Mouse (Mus musculus): ENCODE results near the gene Cacna1d. TPM values are rescaled to one million over a fixed set of nuclear protein-coding genes. Genes with fewer than 3 reads are reported as not detected.

The Cacna1d gene
- polyA plus RNA-seq, 2 experiments = 4.9 to 13.0 TPM

DNA sequence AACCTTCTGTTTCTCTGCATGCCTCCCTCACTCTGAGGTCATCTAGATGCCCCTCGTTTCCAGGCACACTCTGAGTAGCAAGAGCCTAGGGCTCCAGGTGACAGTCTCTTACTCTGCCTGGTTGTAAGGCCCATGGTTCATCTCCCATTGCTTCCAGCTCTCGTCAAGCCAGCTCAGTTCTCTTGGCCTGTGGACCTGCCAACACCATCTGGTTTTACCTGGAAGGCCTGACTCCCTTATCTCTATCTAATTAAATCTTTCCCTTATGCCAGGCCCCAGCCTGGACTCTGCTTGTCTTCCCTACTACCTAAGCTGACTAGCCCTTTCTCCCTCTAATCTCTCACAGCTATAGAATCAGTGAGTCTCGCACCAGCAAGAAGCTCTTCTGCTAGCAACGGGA is 124.2 kb downstream of the Cacna1d start:
- ATAC-seq (ENCODE audit: low FRiP score, low read depth) (no peak), DNase-seq (ENCODE audit: low spot score) (no peak)
- Histone ChIP-seq H3K4me2 (replicated peaks; ENCODE audit: low read depth, low read length, severe bottlenecking) (no peak overlapping the region), H3K4me3 (replicated peaks; ENCODE audit: low read length) (no peak overlapping the region), H3K36me3 (ENCODE audit: control insufficient read depth, insufficient read depth, low read length) (no peaks in the 10 kb centered on the region), H3K27ac (replicated peaks; ENCODE audit: low read depth, low read length) (no peak overlapping the region), H3K27me3 (ENCODE audit: control insufficient read depth, insufficient read depth, low read length) (no peaks in the 10 kb centered on the region), H3K9me3 (ENCODE audit: control insufficient read depth, low read length) (no peaks in the 10 kb centered on the region), H3K9ac (ENCODE audit: low read depth, low read length, severe bottlenecking) (no peak overlapping the region), H3K4me1 (ENCODE audit: control insufficient read depth, insufficient read depth, low read length) (no peaks in the 10 kb centered on the region)
- no peak for TF ChIP-seq POLR2A (IDR thresholded peaks at IDR 0.05; ENCODE audit: borderline replicate concordance, extremely low read depth, insufficient read depth, insufficient read length)
- 78% methylated on average over 4 of the region's 4 CpGs for WGBS

DNA sequence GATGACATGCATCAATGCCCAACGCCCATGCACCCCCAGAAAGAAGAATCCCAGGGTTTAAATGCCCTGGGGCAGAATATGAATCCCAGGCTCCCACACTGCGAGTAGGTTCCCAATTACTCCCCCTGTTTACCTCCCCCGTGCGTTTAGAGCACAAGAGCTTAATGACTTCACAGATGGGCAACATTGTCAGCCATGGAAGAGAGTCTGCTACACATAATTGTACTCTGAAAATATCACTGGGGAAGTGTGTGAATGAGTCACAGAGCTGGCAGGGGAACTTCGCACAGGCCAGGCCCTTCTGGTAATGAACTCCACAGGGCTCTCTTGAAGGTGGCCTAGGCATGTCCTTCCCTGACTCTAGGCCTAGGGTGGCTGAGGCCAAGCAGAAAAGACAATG is 125.4 kb downstream of the Cacna1d start:
- 63% methylated on average over 5 of the region's 5 CpGs for WGBS
- no peak overlapping the region for H3K4me3 ChIP-seq (replicated peaks; ENCODE audit: low read length)
- DNase-seq (ENCODE audit: low spot score) (no peak), ATAC-seq (ENCODE audit: low FRiP score, low read depth) (no peak)
- no peaks in the 10 kb centered on the region for H3K36me3 ChIP-seq (ENCODE audit: control insufficient read depth, insufficient read depth, low read length)
- no peak overlapping the region for H3K4me2 ChIP-seq (replicated peaks; ENCODE audit: low read depth, low read length, severe bottlenecking)
- no peaks in the 10 kb centered on the region for H3K27me3 ChIP-seq (ENCODE audit: control insufficient read depth, insufficient read depth, low read length)
- TF ChIP-seq POLR2A (IDR thresholded peaks at IDR 0.05; ENCODE audit: borderline replicate concordance, extremely low read depth, insufficient read depth, insufficient read length) = no peak
- H3K9ac ChIP-seq (ENCODE audit: low read depth, low read length, severe bottlenecking) = no peak overlapping the region
- no peak overlapping the region for H3K27ac ChIP-seq (replicated peaks; ENCODE audit: low read depth, low read length)
- H3K9me3 ChIP-seq (ENCODE audit: control insufficient read depth, low read length) = no peaks in the 10 kb centered on the region
- H3K4me1 ChIP-seq (ENCODE audit: control insufficient read depth, insufficient read depth, low read length) = no peaks in the 10 kb centered on the region

DNA sequence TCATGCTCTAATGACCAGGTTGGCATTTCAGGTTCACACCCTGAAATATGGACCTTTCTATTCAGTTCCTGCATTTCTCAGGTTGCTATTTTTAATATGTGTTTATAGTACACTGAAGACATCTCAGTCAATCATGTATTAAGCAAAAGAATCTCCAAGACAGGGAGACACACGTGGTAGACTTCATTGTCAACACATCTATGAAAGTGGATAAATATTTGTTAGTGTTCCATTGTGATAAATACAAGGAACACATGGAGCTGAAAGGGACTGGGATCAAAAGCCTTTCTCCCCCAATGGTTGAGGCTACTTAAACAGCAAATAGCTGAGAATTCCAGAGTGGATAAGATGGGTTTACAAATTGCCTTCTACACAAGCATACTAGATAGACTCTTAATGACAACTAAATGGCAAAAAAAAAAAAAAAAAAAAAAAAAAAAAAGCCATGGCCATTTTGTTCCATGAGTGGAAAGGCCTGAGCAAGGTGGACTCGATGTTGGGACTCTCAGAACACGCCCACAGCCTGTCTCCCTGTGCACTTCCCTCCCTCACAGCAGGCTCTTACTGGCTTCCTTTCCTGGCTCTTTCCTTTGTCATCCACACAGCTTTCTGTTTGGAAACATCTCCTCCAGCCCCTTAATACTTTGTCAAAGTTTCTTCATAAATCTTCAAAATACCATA is 127.6 kb downstream of the Cacna1d start:
- Histone ChIP-seq H3K36me3 (ENCODE audit: control insufficient read depth, insufficient read depth, low read length) (no peaks in the 10 kb centered on the region), H3K4me1 (ENCODE audit: control insufficient read depth, insufficient read depth, low read length) (no peaks in the 10 kb centered on the region), H3K4me2 (replicated peaks; ENCODE audit: low read depth, low read length, severe bottlenecking) (no peak overlapping the region), H3K4me3 (replicated peaks; ENCODE audit: low read length) (no peak overlapping the region), H3K9ac (ENCODE audit: low read depth, low read length, severe bottlenecking) (no peak overlapping the region), H3K27ac (replicated peaks; ENCODE audit: low read depth, low read length) (no peak overlapping the region), H3K9me3 (ENCODE audit: control insufficient read depth, low read length) (no peaks in the 10 kb centered on the region), H3K27me3 (ENCODE audit: control insufficient read depth, insufficient read depth, low read length) (no peaks in the 10 kb centered on the region)
- no peak for ATAC-seq (ENCODE audit: low FRiP score, low read depth)
- 69% methylated on average over 3 of the region's 3 CpGs for WGBS
- DNase-seq (ENCODE audit: low spot score) = no peak
- TF ChIP-seq POLR2A (IDR thresholded peaks at IDR 0.05; ENCODE audit: borderline replicate concordance, extremely low read depth, insufficient read depth, insufficient read length) = no peak

DNA sequence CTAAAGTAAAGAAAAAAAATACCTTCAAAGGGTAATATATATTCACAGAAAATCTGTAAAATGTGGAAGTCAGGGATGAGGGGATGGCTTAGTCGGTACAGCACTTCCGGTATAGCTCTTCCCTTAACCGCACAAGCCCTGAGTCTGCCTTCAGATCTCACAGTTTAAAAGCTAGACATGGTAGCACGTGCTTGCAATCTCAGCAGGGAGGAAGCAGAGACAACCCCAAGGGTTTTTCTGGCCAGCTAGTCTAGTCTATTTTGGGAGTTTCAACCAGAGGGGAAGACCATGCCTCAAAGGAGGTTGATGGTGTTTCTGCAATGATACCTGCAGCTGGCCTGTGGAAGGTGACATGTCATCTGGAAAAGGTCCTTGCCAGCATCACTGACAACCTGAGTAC is 128.9 kb downstream of the Cacna1d start:
- no peak for TF ChIP-seq POLR2A (IDR thresholded peaks at IDR 0.05; ENCODE audit: borderline replicate concordance, extremely low read depth, insufficient read depth, insufficient read length)
- no peaks in the 10 kb centered on the region for H3K4me1 ChIP-seq (ENCODE audit: control insufficient read depth, insufficient read depth, low read length)
- no peaks in the 10 kb centered on the region for H3K36me3 ChIP-seq (ENCODE audit: control insufficient read depth, insufficient read depth, low read length)
- no peak overlapping the region for H3K27ac ChIP-seq (replicated peaks; ENCODE audit: low read depth, low read length)
- H3K9me3 ChIP-seq (ENCODE audit: control insufficient read depth, low read length) = no peaks in the 10 kb centered on the region
- H3K27me3 ChIP-seq (ENCODE audit: control insufficient read depth, insufficient read depth, low read length) = no peaks in the 10 kb centered on the region
- H3K4me2 ChIP-seq (replicated peaks; ENCODE audit: low read depth, low read length, severe bottlenecking) = no peak overlapping the region
- no peak overlapping the region for H3K4me3 ChIP-seq (replicated peaks; ENCODE audit: low read length)
- ATAC-seq (ENCODE audit: low FRiP score, low read depth) (no peak), DNase-seq (ENCODE audit: low spot score) (no peak)
- 71% methylated on average over 4 of the region's 4 CpGs for WGBS
- no peak overlapping the region for H3K9ac ChIP-seq (ENCODE audit: low read depth, low read length, severe bottlenecking)

DNA sequence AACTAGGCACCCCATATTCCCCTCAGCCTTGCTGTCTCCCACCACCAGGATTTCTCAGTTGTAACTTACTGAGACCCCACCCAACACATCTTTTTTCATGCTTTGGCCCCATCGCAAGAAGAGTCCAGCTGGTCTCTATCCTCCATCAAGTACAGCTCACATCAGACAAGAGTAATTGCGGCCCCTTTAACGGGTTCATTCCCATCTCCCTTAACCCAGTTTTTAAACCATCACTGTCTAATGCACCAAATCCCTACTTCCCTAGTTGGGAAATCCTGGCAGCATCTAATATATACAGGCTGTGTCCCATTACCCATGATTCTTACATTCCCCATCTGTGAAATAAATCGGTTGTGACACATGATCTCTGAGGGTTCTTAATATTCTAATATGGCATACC is 130.8 kb downstream of the Cacna1d start:
- WGBS = 55% methylated on average over 4 of the region's 4 CpGs
- TF ChIP-seq POLR2A (IDR thresholded peaks at IDR 0.05; ENCODE audit: borderline replicate concordance, extremely low read depth, insufficient read depth, insufficient read length) = no peak
- H3K4me3 ChIP-seq (replicated peaks; ENCODE audit: low read length) = no peak overlapping the region
- ATAC-seq (ENCODE audit: low FRiP score, low read depth) (no peak), DNase-seq (ENCODE audit: low spot score) (no peak)
- H3K9me3 ChIP-seq (ENCODE audit: control insufficient read depth, low read length) = no peaks in the 10 kb centered on the region
- no peak overlapping the region for H3K9ac ChIP-seq (ENCODE audit: low read depth, low read length, severe bottlenecking)
- no peaks in the 10 kb centered on the region for H3K4me1 ChIP-seq (ENCODE audit: control insufficient read depth, insufficient read depth, low read length)
- H3K27me3 ChIP-seq (ENCODE audit: control insufficient read depth, insufficient read depth, low read length) = no peaks in the 10 kb centered on the region
- H3K4me2 ChIP-seq (replicated peaks; ENCODE audit: low read depth, low read length, severe bottlenecking) = no peak overlapping the region
- no peak overlapping the region for H3K27ac ChIP-seq (replicated peaks; ENCODE audit: low read depth, low read length)
- no peaks in the 10 kb centered on the region for H3K36me3 ChIP-seq (ENCODE audit: control insufficient read depth, insufficient read depth, low read length)

Measured in limb, embryonic 14.5 days (tissue).